Mouse (Mus musculus) small intestine, adult 2 months (tissue): ENCODE data around the gene Syngr1. TPM values are rescaled to one million over a fixed set of nuclear protein-coding genes. Genes with fewer than 3 reads are reported as not detected.

ENCODE experiments used
- H3K27ac ChIP-seq: fragments of 200-500 bp; 2 replicates; pipeline ENCODE4 v1.5.1; 2012; ENCODE audit warnings: low read depth, low read length, control low read depth, inconsistent platforms; ENCODE audit not compliant: insufficient read depth
- H3K27me3 ChIP-seq: fragments of 200-500 bp; 2 replicates; pipeline ENCODE4 v1.6.1; 2012; ENCODE audit warnings: mild to moderate bottlenecking, moderate library complexity, low read length, inconsistent platforms; ENCODE audit not compliant: control insufficient read depth, insufficient read depth
- H3K36me3 ChIP-seq: fragments of 200-500 bp; 2 replicates; pipeline ENCODE4 v1.6.1; 2012; ENCODE audit warnings: mild to moderate bottlenecking, low read length, control low read depth, inconsistent platforms; ENCODE audit not compliant: control insufficient read depth, insufficient read depth
- H3K4me1 ChIP-seq: fragments of 200-500 bp; 2 replicates; pipeline ENCODE4 v1.6.1; 2012; ENCODE audit warnings: low read length, inconsistent platforms, mixed read lengths; ENCODE audit not compliant: control insufficient read depth, insufficient read depth, insufficient read length
- H3K4me3 ChIP-seq: fragments of 200-500 bp; 2 replicates; pipeline ENCODE4 v1.5.1; 2012; ENCODE audit warnings: low read depth, mild to moderate bottlenecking, control low read depth, inconsistent platforms, low read length, moderate library complexity
- CTCF ChIP-seq: fragments of 200-500 bp; IDR thresholded peaks from 2 replicates; pipeline ENCODE4 v1.5.1; 2012; ENCODE audit warnings: low read depth, mild to moderate bottlenecking, control low read depth, inconsistent platforms, low read length, moderate library complexity, mixed read lengths; ENCODE audit not compliant: insufficient replicate concordance, insufficient read length; ENCODE audit errors: extremely low read depth
- POLR2A ChIP-seq: fragments of 200-500 bp; IDR thresholded peaks from 2 replicates; pipeline ENCODE4 v1.6.1; 2012; ENCODE audit warnings: low read depth, mild to moderate bottlenecking, control low read depth, inconsistent platforms, low read length, moderate library complexity
- WGBS: fragments of 180-500 bp; shearing (Covaris S2); methylation state at CpG from one replicate; pipeline ENCODE4 v1.1.7; 2018; 5-methylcytosine and 5-hydroxymethylcytosine counted together
- polyA plus RNA-seq: library from polyadenylated mRNA; depleted of rRNA; stranded (reverse); fragments of >200 nt; gene quantifications from 2 replicates; pipeline ENCODE4 v1.2.3, GENCODE M21; 2012; rRNA removed

The Syngr1 gene
- 13.4 and 29.1 TPM in 2 replicates for polyA plus RNA-seq

DNA sequence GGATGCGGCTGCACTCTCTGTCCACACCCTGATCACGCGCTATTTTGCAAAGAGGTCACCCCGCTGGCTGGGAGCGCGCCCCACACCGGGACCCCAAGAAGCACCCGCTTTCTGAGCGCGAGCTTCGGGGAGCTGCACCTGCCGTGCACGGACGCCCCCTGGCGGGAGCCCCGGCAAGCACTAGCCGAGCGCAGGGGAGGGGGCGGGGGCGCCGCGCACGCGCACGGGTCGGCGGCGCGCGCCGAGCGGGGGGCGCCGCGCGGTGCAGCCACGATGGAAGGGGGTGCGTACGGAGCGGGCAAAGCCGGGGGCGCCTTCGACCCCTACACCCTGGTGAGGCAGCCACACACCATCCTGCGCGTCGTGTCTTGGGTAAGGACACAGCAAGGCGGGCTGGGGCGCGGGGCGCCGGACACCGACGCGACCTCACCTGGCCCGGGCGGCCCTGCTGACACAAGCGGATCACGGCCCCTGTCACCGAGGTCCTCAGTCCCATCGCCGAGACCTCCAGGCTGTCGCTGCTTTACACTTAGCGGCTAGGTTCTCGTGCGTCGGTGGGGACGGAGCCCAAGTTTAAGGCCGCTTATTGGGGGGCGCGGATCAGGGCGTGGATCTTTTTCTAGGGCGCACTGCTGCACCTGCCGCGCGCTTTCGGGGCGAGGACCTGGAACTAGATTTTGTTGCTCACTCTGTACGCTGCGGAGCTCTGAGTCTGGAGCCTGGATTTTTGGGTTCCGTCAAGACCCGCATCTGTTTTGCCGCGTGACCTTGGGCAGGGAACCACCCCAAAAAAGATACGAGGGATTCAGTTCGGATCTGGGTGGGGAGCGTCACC is at the start of gene Syngr1, which contains the start of gene Rpl3:
TSS of gene Syngr1 (plus strand) at position 214 of the 835 bp plus-strand sequence.
TSS of gene Rpl3 (minus strand) at position 748 of the 835 bp plus-strand sequence.
- no peak within 1 kb of the TSS for H3K27ac ChIP-seq
- peaks cover 11% of the 10 kb centered on the region for H3K4me1 ChIP-seq
- WGBS, result 2% methylated on average over 86 of the region's 86 CpGs
- peak; percentile 63 for TF ChIP-seq CTCF
- TF ChIP-seq POLR2A, result no peak
- peaks cover 11% of the 10 kb centered on the region for H3K27me3 ChIP-seq
- H3K4me3 ChIP-seq, result peak within 1 kb of the TSS; percentile 73
- H3K36me3 ChIP-seq, result no peaks in the 10 kb centered on the region

DNA sequence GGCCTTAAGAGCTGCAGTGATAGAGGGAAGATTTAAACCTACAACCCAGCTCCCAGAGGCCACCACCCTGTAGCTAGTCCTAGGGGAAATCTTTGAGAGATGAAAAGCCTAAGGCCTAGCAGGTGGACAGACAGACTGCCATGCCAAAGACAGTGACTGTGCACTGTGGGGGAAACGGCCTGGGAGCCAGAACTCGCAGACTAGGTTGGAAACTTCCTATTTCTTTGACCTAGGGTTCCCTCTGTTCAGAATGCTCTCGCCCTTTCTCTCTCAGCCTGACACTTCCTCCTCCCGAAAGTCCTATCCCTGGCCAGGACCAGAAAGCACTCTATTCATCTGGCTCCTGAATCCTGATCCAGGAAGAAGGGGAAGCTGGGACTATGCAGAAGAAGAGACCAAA is 49.0 kb upstream of the Syngr1 start:
- Histone ChIP-seq H3K36me3 (no peaks in the 10 kb centered on the region), H3K4me3 (no peak overlapping the region), H3K27me3 (no peaks in the 10 kb centered on the region), H3K27ac (no peak overlapping the region), H3K4me1 (no peaks in the 10 kb centered on the region)
- no peak for TF ChIP-seq POLR2A
- no peak for TF ChIP-seq CTCF
- 66% methylated on average over 4 of the region's 4 CpGs for WGBS

DNA sequence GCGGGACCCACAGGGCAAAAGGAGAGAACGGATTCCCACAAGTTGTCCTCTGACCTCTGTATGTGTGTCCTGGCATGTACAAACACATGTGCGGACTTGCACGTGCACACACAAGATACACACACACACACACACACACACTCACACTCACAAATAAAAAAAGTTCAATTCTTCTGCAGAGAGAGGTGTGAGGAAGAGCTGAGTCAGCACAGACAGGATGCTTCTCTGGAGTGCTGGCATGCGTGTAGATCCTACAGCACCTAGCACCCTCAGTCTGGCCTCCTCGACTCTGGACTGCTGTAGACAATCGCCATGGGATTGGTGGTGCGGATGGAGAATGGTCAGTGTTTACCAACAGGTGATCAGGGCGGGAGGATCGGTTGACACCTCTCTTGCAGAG is 46.9 kb upstream of the Syngr1 start:
- WGBS, result 86% methylated on average over 10 of the region's 10 CpGs
- no peaks in the 10 kb centered on the region for H3K36me3 ChIP-seq
- H3K4me1 ChIP-seq, result no peaks in the 10 kb centered on the region
- no peak overlapping the region for H3K27ac ChIP-seq
- TF ChIP-seq POLR2A (no peak), CTCF (no peak)
- H3K27me3 ChIP-seq, result no peaks in the 10 kb centered on the region
- no peak overlapping the region for H3K4me3 ChIP-seq

DNA sequence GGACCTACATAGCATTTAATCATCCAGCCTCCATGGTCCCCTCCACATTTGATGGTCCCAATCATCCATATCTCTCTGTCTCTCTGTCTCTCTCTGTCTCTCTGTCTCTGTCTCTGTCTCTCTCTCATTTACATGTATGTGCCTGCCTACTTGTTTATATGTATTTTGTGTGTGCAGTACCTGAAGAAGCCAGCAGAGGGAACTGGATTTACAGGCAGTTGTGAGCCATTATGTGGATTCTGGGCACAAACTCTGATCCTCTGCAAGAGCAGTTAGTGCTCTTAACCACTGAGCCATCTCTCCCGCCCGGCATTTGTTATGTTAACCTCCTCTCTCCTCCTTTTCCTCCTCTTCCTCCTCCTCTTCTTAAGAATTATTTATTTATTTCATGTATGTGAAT is 45.4 kb upstream of the Syngr1 start:
- Histone ChIP-seq H3K27ac (no peak overlapping the region), H3K27me3 (no peaks in the 10 kb centered on the region), H3K4me1 (no peaks in the 10 kb centered on the region), H3K36me3 (no peaks in the 10 kb centered on the region), H3K4me3 (no peak overlapping the region)
- 99% methylated on average over 2 of the region's 2 CpGs for WGBS
- TF ChIP-seq CTCF, result no peak
- TF ChIP-seq POLR2A, result no peak

DNA sequence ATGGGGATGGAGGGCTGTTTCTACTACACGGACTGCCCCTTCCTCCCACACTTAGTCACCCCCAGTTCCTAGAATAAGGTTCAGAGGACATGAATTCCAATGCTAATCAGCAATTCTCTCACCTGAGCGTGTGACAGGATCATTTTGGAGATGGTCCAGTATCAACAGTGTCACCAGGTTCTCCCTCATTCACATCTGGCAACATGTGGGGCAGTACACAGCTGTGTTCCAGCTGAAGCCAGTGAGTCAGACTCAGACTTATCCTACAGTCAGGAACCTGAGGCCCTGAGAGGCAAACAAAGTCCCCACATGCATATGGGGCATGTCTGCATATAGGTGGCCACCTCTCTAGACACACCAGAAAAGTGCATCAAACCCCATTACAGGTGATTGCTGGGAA is 43.9 kb upstream of the Syngr1 start:
- 39% methylated on average over 2 of the region's 2 CpGs for WGBS
- Histone ChIP-seq H3K4me3 (no peak overlapping the region), H3K36me3 (no peaks in the 10 kb centered on the region), H3K27ac (no peak overlapping the region), H3K27me3 (no peaks in the 10 kb centered on the region), H3K4me1 (no peaks in the 10 kb centered on the region)
- TF ChIP-seq CTCF (no peak), POLR2A (no peak)

DNA sequence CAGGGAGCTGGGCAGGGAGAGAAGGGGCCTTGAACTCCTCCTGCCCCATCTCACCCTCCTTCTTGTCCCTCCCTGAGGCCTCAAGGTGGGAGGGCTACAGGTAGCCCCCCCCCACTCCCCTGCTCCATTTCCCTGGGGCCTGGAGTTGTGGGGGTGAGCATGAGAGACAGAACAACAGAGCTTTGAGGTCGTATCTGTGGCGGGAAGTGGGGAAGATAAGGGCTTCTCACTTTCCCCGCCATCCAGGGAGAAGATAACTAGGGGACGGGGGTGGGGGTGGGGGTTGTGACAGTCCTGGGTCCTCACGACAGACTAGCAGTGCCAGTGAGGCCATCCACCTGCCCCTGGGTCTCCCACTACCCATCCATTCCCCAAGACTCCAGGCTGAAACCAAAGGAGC is 43.2 kb upstream of the Syngr1 start:
- H3K27ac ChIP-seq, result no peak overlapping the region
- no peaks in the 10 kb centered on the region for H3K27me3 ChIP-seq
- WGBS, result 38% methylated on average over 5 of the region's 5 CpGs
- H3K36me3 ChIP-seq, result no peaks in the 10 kb centered on the region
- H3K4me3 ChIP-seq, result no peak overlapping the region
- TF ChIP-seq CTCF, result no peak
- TF ChIP-seq POLR2A, result no peak
- H3K4me1 ChIP-seq, result no peaks in the 10 kb centered on the region

DNA sequence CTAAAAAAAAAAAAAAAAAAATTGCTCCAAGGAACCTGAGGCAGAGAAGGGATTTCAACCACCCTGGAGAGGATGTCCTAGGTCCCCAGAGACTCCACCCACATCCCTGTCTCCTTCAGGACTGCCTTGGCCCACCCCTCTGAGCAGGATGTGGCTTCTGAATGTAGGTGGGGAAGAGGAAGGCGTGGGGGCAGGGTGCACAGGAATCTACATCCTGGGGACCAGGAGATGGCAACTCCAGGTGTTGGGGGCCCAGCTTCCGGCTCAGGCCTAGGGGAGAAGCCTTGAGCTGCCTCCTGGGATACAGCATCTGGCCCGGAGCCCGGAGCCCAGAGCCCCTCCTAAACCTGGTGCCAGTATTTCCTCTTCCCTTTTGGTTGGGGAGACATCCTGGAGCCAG is 41.0 kb upstream of the Syngr1 start:
- H3K27ac ChIP-seq, result no peak overlapping the region
- 55% methylated on average over 4 of the region's 4 CpGs for WGBS
- H3K27me3 ChIP-seq, result no peaks in the 10 kb centered on the region
- no peaks in the 10 kb centered on the region for H3K4me1 ChIP-seq
- no peak overlapping the region for H3K4me3 ChIP-seq
- TF ChIP-seq CTCF (no peak), POLR2A (no peak)
- no peaks in the 10 kb centered on the region for H3K36me3 ChIP-seq
